Mouse (Mus musculus) forebrain, embryonic 15.5 days (tissue): ENCODE results near the gene Ffar3. TPM values are rescaled to one million over a fixed set of nuclear protein-coding genes. Genes with fewer than 3 reads are reported as not detected.

Source experiments
- ATAC-seq: fragments of 200-750 bp; cut with Nextera tagmentation; replicated peaks from 2 replicates; pipeline ENCODE4 v1.8.0; 2017; ENCODE audit warnings: mild to moderate bottlenecking, moderate TSS enrichment, moderate library complexity
- H3K27ac ChIP-seq: fragments of 300-500 bp; sonication (generic); replicated peaks from 2 replicates; pipeline ENCODE4 v1.5.1; 2015; ENCODE audit warnings: mild to moderate bottlenecking, inconsistent platforms
- H3K27me3 ChIP-seq: fragments of 300-500 bp; sonication (generic); 2 replicates; pipeline ENCODE4 v1.6.1; 2015; ENCODE audit warnings: inconsistent platforms
- H3K36me3 ChIP-seq: fragments of 300-500 bp; sonication (generic); 2 replicates; pipeline ENCODE4 v1.6.1; 2015; ENCODE audit warnings: mild to moderate bottlenecking, inconsistent platforms
- H3K4me1 ChIP-seq: fragments of 300-500 bp; sonication (generic); 2 replicates; pipeline ENCODE4 v1.6.1; 2015; ENCODE audit warnings: inconsistent platforms
- H3K4me2 ChIP-seq: fragments of 300-500 bp; sonication (generic); replicated peaks from 2 replicates; pipeline ENCODE4 v1.6.1; 2015; ENCODE audit warnings: mild to moderate bottlenecking, inconsistent platforms
- H3K4me3 ChIP-seq: fragments of 300-500 bp; sonication (generic); 2 replicates; pipeline ENCODE4 v1.5.1; 2015; ENCODE audit warnings: mild to moderate bottlenecking, inconsistent platforms
- H3K9ac ChIP-seq: fragments of 300-500 bp; sonication (generic); replicated peaks from 2 replicates; pipeline ENCODE4 v1.6.1; 2015; ENCODE audit warnings: mild to moderate bottlenecking, inconsistent platforms
- H3K9me3 ChIP-seq: fragments of 300-500 bp; sonication (generic); 2 replicates; pipeline ENCODE4 v1.6.1; 2016; ENCODE audit warnings: inconsistent platforms
- WGBS: fragments of 180-500 bp; shearing (Covaris S2); methylation state at CpG from one replicate; pipeline ENCODE4 v1.1.7; 2015; ENCODE audit warnings: mixed read lengths; 5-methylcytosine and 5-hydroxymethylcytosine counted together
- polyA plus RNA-seq: library from polyadenylated mRNA; unstranded; fragments of >200 nt; fragmentation: Nextera tagmentation; extraction: Ambion mirVana; gene quantifications from 2 replicates; pipeline ENCODE4 v1.2.1, GENCODE M21; 2015

Gene Ffar3
- polyA plus RNA-seq, 1 experiment from 2014 or later: not detected

GRCm38 (mm10) chr7:30812291-30812807 lies 43.6 kb downstream of the Ffar3 start:
- no peak overlapping the region for H3K27ac ChIP-seq
- H3K27me3 ChIP-seq: no peaks in the 10 kb centered on the region
- WGBS: 66% methylated on average over 6 of the region's 6 CpGs
- no peaks in the 10 kb centered on the region for H3K36me3 ChIP-seq
- no peaks in the 10 kb centered on the region for H3K4me1 ChIP-seq
- no peaks in the 10 kb centered on the region for H3K9me3 ChIP-seq
- no peak overlapping the region for H3K4me3 ChIP-seq
- no peak overlapping the region for H3K9ac ChIP-seq
- H3K4me2 ChIP-seq: no peak overlapping the region
- ATAC-seq: no peak

GRCm38 (mm10) chr7:30811757-30812290 lies 44.2 kb downstream of the Ffar3 start:
- no peak for ATAC-seq
- no peaks in the 10 kb centered on the region for H3K27me3 ChIP-seq
- H3K4me2 ChIP-seq: no peak overlapping the region
- H3K9ac ChIP-seq: no peak overlapping the region
- H3K4me3 ChIP-seq: no peak overlapping the region
- no peak overlapping the region for H3K27ac ChIP-seq
- WGBS: 73% methylated on average over 9 of the region's 9 CpGs
- H3K9me3 ChIP-seq: no peaks in the 10 kb centered on the region
- no peaks in the 10 kb centered on the region for H3K4me1 ChIP-seq
- no peaks in the 10 kb centered on the region for H3K36me3 ChIP-seq

- no peak for ATAC-seq
- Histone ChIP-seq H3K4me2 (no peak overlapping the region), H3K27ac (no peak overlapping the region), H3K36me3 (no peaks in the 10 kb centered on the region), H3K9ac (no peak overlapping the region), H3K4me1 (no peaks in the 10 kb centered on the region), H3K9me3 (no peaks in the 10 kb centered on the region), H3K4me3 (no peak overlapping the region), H3K27me3 (no peaks in the 10 kb centered on the region)
- 51% methylated on average over 6 of the region's 6 CpGs for whole genome bisulfite sequencing
These were observed 45.7 kb downstream of the Ffar3 start for GRCm38 (mm10) chr7:30810319-30810718.

DNA sequence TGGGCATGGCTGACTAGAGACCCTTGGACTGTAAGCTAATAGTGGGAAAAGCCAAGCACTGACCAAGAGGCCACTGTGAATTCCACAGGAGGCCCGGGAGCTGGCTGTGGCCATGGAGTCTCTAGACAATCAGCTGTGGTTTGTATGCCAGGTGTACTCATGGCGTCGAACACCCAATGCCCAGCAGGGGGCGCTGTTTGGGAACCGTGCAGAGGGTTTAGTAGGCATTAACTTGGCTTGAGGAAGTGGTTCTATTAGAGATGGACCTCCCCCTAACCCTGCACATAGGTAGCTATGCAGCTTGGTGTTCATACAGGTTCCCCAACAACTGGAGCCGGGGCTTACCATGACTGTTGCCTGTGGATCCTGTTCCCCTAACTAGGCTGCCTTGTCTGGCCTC lies 50.1 kb downstream of the Ffar3 start:
- WGBS: 49% methylated on average over 6 of the region's 6 CpGs
- Histone ChIP-seq H3K9me3 (no peaks in the 10 kb centered on the region), H3K4me1 (no peaks in the 10 kb centered on the region), H3K4me2 (no peak overlapping the region), H3K4me3 (no peak overlapping the region), H3K27me3 (no peaks in the 10 kb centered on the region), H3K9ac (no peak overlapping the region), H3K27ac (no peak overlapping the region), H3K36me3 (no peaks in the 10 kb centered on the region)
- ATAC-seq: no peak

Other genes with a start within 250 kb of the Ffar3 start
- 0.11 and 0.47 TPM in 2 replicates for gene Upk1a, start 243.3 kb downstream of the Ffar3 start, polyA plus RNA-seq
- gene Cox6b1, start 230.0 kb downstream of the Ffar3 start, polyA plus RNA-seq: 899 and 915 TPM in 2 replicates
- gene Etv2, start 220.3 kb downstream of the Ffar3 start, polyA plus RNA-seq: not detected in 2 replicates
- 167 and 169 TPM in 2 replicates for gene Rbm42, start 205.9 kb downstream of the Ffar3 start, polyA plus RNA-seq
- 36.2 and 38.3 TPM in 2 replicates for gene Haus5, start 191.2 kb downstream of the Ffar3 start, polyA plus RNA-seq
- not detected in 2 replicates for gene Pmis2, start 184.6 kb downstream of the Ffar3 start, polyA plus RNA-seq
- not detected in 2 replicates for gene 2200002J24Rik, start 157.3 kb downstream of the Ffar3 start, polyA plus RNA-seq
- 1.1 and 1.9 TPM in 2 replicates for gene Atp4a, start 144.0 kb downstream of the Ffar3 start, polyA plus RNA-seq
- gene Tmem147, start 126.6 kb downstream of the Ffar3 start, polyA plus RNA-seq: 197 and 199 TPM in 2 replicates
- gene Gapdhs, start 112.5 kb downstream of the Ffar3 start, polyA plus RNA-seq: 1.1 TPM in 2 replicates
- 1.6 and 2.0 TPM in 2 replicates for gene Sbsn, start 104.7 kb downstream of the Ffar3 start, polyA plus RNA-seq
- 0.26 and 0.74 TPM in 2 replicates for gene Dmkn, start 92.4 kb downstream of the Ffar3 start, polyA plus RNA-seq
- 1.3 TPM in 1 of 2 replicates, not detected in the other for gene Krtdap, start 68.3 kb downstream of the Ffar3 start, polyA plus RNA-seq
- gene Ffar2, start 32.4 kb downstream of the Ffar3 start, polyA plus RNA-seq: 0.17 and 0.24 TPM in 2 replicates
- not detected in 2 replicates for gene Ffar1, start 5.4 kb upstream of the Ffar3 start, polyA plus RNA-seq
- gene Cd22, start 24.2 kb upstream of the Ffar3 start, polyA plus RNA-seq: not detected in 2 replicates
- 0.77 and 1.0 TPM in 2 replicates for gene Mag, start 58.7 kb upstream of the Ffar3 start, polyA plus RNA-seq
- not detected in 2 replicates for gene Hamp2, start 68.5 kb upstream of the Ffar3 start, polyA plus RNA-seq
- gene Hamp, start 87.9 kb upstream of the Ffar3 start, polyA plus RNA-seq: not detected in 2 replicates
- 24.8 and 28.9 TPM in 2 replicates for gene Usf2, start 100.6 kb upstream of the Ffar3 start, polyA plus RNA-seq
- gene Lsr, start 117.3 kb upstream of the Ffar3 start, polyA plus RNA-seq: 16.0 and 20.0 TPM in 2 replicates
- gene Fam187b, start 117.6 kb upstream of the Ffar3 start, polyA plus RNA-seq: 0.34 and 0.62 TPM in 2 replicates
- gene Fxyd5, start 186.3 kb upstream of the Ffar3 start, polyA plus RNA-seq: 13.4 and 14.7 TPM in 2 replicates
- gene Fxyd7, start 195.3 kb upstream of the Ffar3 start, polyA plus RNA-seq: 49.2 and 60.4 TPM in 2 replicates
- gene Fxyd1, start 201.0 kb upstream of the Ffar3 start, polyA plus RNA-seq: 8.2 and 14.7 TPM in 2 replicates
- gene Lgi4, start 203.2 kb upstream of the Ffar3 start, polyA plus RNA-seq: 0.20 and 0.26 TPM in 2 replicates
- gene Fxyd3, start 220.5 kb upstream of the Ffar3 start, polyA plus RNA-seq: not detected in 2 replicates